Mouse (Mus musculus) limb, embryonic 14.5 days (tissue): Measurements from ENCODE around the gene Hspd1. TPM values are rescaled to one million over a fixed set of nuclear protein-coding genes. Genes with fewer than 3 reads are reported as not detected.

Experiments used
- ATAC-seq: fragments of 200-750 bp; cut with Nextera tagmentation; 2 replicates; pipeline ENCODE4 v1.8.0; 2017; ENCODE audit warnings: low read depth, moderate number of reproducible peaks, moderate TSS enrichment; ENCODE audit not compliant: low FRiP score
- DNase-seq: peaks from one replicate; pipeline ENCODE4 v3.0.0-alpha.2; 2015; ENCODE audit warnings: low spot score
- H3K27ac ChIP-seq: fragments of 300-500 bp; sonication (generic); replicated peaks from 2 replicates; pipeline ENCODE4 v1.5.1; 2014; ENCODE audit warnings: low read depth, mild to moderate bottlenecking, low read length, moderate library complexity, mixed read lengths
- H3K27me3 ChIP-seq: fragments of 300-500 bp; sonication (generic); 2 replicates; pipeline ENCODE4 v1.6.1; 2014; ENCODE audit warnings: low read length, mixed read lengths; ENCODE audit not compliant: control insufficient read depth, insufficient read depth
- H3K36me3 ChIP-seq: fragments of 300-500 bp; sonication (generic); 2 replicates; pipeline ENCODE4 v1.6.1; 2014; ENCODE audit warnings: mild to moderate bottlenecking, low read length, moderate library complexity, mixed read lengths; ENCODE audit not compliant: control insufficient read depth, insufficient read depth
- H3K4me1 ChIP-seq: fragments of 300-500 bp; sonication (generic); 2 replicates; pipeline ENCODE4 v1.6.1; 2014; ENCODE audit warnings: antibody characterized with exemption, low read length, mixed read lengths; ENCODE audit not compliant: control insufficient read depth, insufficient read depth
- H3K4me2 ChIP-seq: fragments of 300-500 bp; sonication (generic); replicated peaks from 2 replicates; pipeline ENCODE4 v1.6.1; 2014; ENCODE audit warnings: low read depth, mild to moderate bottlenecking, low read length, moderate library complexity; ENCODE audit not compliant: severe bottlenecking
- H3K4me3 ChIP-seq: fragments of 300-500 bp; sonication (generic); replicated peaks from 2 replicates; pipeline ENCODE4 v1.5.1; 2014; ENCODE audit warnings: low read length
- H3K9ac ChIP-seq: fragments of 300-500 bp; sonication (generic); 2 replicates; pipeline ENCODE4 v1.6.1; 2014; ENCODE audit warnings: mild to moderate bottlenecking, low read depth, low read length, moderate library complexity; ENCODE audit not compliant: severe bottlenecking
- H3K9me3 ChIP-seq: fragments of 300-500 bp; sonication (generic); 2 replicates; pipeline ENCODE4 v1.6.1; 2016; ENCODE audit warnings: low read length; ENCODE audit not compliant: control insufficient read depth
- POLR2A ChIP-seq: fragments of 200-500 bp; IDR thresholded peaks from 2 replicates; pipeline ENCODE4 v1.8.0; 2012; ENCODE audit warnings: inconsistent platforms, mild to moderate bottlenecking, moderate library complexity, borderline replicate concordance; ENCODE audit not compliant: insufficient read depth, insufficient read length; ENCODE audit errors: extremely low read depth
- WGBS: fragments of 180-500 bp; shearing (Covaris S2); extraction: QIAGEN DNeasy Blood & Tissue Kit; methylation state at CpG from one replicate; pipeline ENCODE4 v1.1.7; 2014; 5-methylcytosine and 5-hydroxymethylcytosine counted together
- polyA plus RNA-seq, 2 experiments: library from polyadenylated mRNA; depleted of rRNA in 1 of 2; stranded (reverse) in 1 of 2; unstranded in 1 of 2; fragments of >200 nt; fragmentation: Nextera tagmentation in 1 of 2; extraction: Ambion mirVana in 1 of 2; gene quantifications; 2 replicates each; pipeline versions ENCODE4 v1.2.1 to v1.2.3; 2012 to 2014

Gene Hspd1
- polyA plus RNA-seq (2012; rRNA removed) (98.9 and 161 TPM in 2 replicates), polyA plus RNA-seq (2014; fragmentation: Nextera tagmentation; extraction: Ambion mirVana) (231 and 252 TPM in 2 replicates)

DNA sequence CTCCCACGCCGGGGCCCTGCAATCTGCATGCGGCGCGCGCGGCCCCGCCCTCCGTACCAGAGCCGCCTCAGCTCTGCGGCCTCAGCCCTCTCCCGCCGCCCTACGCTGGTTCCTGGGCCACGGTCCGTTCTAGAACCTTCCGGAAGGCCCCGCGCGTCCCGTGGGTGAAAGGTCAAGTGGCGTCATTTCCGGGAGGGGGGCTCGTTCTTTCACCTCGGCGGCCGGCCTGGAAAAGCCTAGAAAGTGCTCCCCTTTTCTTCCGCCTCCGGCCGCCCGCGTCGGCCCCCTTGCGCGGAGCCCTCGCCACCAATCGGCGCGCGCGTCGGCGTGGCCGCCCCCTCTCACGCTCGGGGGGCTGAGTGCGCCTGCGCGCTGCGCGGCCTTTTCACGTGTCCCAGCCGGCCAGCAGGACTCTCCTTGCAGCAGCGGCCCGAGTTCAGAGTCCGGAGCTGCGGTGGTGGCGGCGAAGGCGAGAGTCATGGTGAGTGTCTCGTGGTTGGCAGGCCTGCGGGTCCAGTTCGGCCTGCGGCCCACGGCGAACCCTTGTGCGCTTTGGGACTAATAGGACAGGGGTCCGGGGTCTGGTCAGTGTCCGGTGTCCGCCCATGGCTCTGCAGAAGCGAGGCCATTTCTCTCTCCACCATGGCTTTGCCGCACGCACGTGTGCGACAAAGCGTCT is at the start of gene Hspd1, which contains the start of gene Hspe1:
Gene Hspd1 (minus strand): TSS at position 312 of the 679 bp plus-strand sequence.
Gene Hspe1 (plus strand): TSS at position 201 of the 679 bp plus-strand sequence.
- H3K4me3 ChIP-seq: peak within 1 kb of the TSS; percentile 90
- peaks cover 38% of the 10 kb centered on the region for H3K36me3 ChIP-seq

DNA sequence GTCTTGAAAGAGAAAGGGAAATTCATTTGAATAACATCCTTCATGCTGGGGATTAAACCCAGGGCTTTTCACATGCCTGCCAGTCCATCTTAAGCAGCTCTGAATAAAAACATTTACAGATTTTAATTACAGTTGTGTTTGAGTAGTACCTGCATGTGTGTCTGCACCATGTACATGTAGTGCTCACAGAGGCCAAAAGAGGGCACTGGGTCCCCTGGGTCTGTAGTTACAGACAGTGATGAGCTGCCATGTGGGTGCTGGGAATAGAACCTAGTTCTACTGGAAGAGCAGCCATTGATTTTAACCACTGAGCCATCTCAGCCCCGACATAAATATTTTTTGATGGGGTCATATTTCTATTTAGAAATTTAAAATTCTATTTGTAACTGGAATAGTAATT is 47.8 kb upstream of the Hspd1 start:
- no peak for TF ChIP-seq POLR2A
- WGBS: 93% methylated on average over 1 of the region's 1 CpGs
- Histone ChIP-seq H3K9me3 (no peaks in the 10 kb centered on the region), H3K27me3 (no peaks in the 10 kb centered on the region), H3K4me1 (peaks cover 10% of the 10 kb centered on the region), H3K4me3 (no peak overlapping the region), H3K4me2 (no peak overlapping the region), H3K27ac (no peak overlapping the region), H3K36me3 (peaks cover 30% of the 10 kb centered on the region), H3K9ac (no peak overlapping the region)
- ATAC-seq (no peak), DNase-seq (no peak)

More for the DNA sequence above, at the start of gene Hspd1, which contains the start of gene Hspe1:
- TF ChIP-seq POLR2A: peak; percentile 60; the same call in 1 of the 2 replicates
- Histone ChIP-seq H3K27ac (peak within 1 kb of the TSS; percentile 95), H3K27me3 (no peaks in the 10 kb centered on the region), H3K9me3 (no peaks in the 10 kb centered on the region), H3K4me2 (peak within 1 kb of the TSS; percentile 90), H3K4me1 (peaks cover 19% of the 10 kb centered on the region), H3K9ac (peak within 1 kb of the TSS; percentile 95)
- ATAC-seq: peak; percentile 94
- peak; percentile 98 for DNase-seq
- 4% methylated on average over 58 of the region's 76 CpGs for WGBS

DNA sequence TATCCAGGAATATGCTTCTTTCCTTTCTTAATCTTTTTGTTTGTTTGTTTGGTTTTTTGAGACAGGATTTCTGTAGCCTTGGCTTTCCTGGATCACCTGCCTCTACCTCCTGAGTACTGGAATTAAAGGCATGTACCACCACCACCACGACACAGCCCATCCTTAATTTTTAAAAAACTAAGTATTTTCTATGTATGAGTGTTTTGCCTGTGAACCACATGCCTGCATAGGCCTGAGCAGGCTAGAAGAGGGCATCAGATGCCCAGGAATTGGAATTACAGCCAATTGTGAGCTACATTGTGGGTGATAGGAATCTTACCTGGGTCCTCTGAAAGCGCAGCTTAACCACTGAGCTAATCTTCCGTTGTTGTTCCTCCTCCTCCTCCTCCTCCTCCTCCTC is 46.3 kb upstream of the Hspd1 start:
- DNase-seq (no peak), ATAC-seq (no peak)
- Histone ChIP-seq H3K4me2 (no peak overlapping the region), H3K9me3 (no peaks in the 10 kb centered on the region), H3K27me3 (no peaks in the 10 kb centered on the region), H3K27ac (no peak overlapping the region), H3K4me3 (no peak overlapping the region), H3K4me1 (peaks cover 12% of the 10 kb centered on the region), H3K9ac (no peak overlapping the region), H3K36me3 (peaks cover 20% of the 10 kb centered on the region)
- no peak for TF ChIP-seq POLR2A
- WGBS: 94% methylated on average over 3 of the region's 3 CpGs

DNA sequence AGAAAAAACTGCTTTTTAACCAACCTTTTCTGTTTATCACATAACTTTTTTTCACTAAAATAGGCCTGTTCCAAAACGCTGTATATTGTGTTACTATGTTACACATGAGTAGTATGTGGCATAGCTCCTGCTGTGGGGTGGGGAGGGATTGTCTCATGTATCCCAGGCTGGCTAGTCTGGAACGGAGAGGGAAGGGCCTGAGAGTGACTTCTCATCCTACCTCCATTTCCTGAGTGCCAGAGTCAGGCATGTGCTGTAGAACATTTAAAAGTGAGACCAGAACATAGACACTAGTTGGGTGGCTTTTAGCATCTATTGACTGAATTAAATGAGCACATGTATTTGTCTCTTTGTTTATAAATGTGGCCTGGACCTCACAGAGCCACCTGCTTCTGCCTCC is 45.1 kb upstream of the Hspd1 start:
- Histone ChIP-seq H3K9me3 (no peaks in the 10 kb centered on the region), H3K4me2 (no peak overlapping the region), H3K36me3 (peaks cover 19% of the 10 kb centered on the region), H3K9ac (no peak overlapping the region), H3K27me3 (no peaks in the 10 kb centered on the region), H3K4me1 (peaks cover 12% of the 10 kb centered on the region), H3K27ac (no peak overlapping the region), H3K4me3 (no peak overlapping the region)
- WGBS: 54% methylated on average over 2 of the region's 2 CpGs
- no peak for DNase-seq
- no peak for TF ChIP-seq POLR2A
- no peak for ATAC-seq

GRCm38 (mm10) chr1:55132308-55132707 is 44.3 kb upstream of the Hspd1 start:
- peak overlapping the region; percentile 94 for H3K4me3 ChIP-seq
- H3K27ac ChIP-seq: no peak overlapping the region
- ATAC-seq (no peak), DNase-seq (no peak)
- peak overlapping the region; percentile 98 for H3K9ac ChIP-seq
- H3K9me3 ChIP-seq: no peaks in the 10 kb centered on the region
- H3K27me3 ChIP-seq: no peaks in the 10 kb centered on the region
- peaks cover 12% of the 10 kb centered on the region; the same call in 1 of the 2 replicates for H3K36me3 ChIP-seq
- H3K4me1 ChIP-seq: peaks cover 12% of the 10 kb centered on the region
- WGBS: 68% methylated on average over 4 of the region's 4 CpGs
- no peak for TF ChIP-seq POLR2A
- H3K4me2 ChIP-seq: peak overlapping the region; percentile 69
